Mouse (Mus musculus): ENCODE results near the gene Zfp330. TPM values are rescaled to one million over a fixed set of nuclear protein-coding genes. Genes with fewer than 3 reads are reported as not detected.
A peak's percentile ranks its signal among the peaks of the same experiment; 100 is the strongest.

Gene Zfp330
- polyA plus RNA-seq (2012; rRNA removed) (12.0 and 22.1 TPM in 2 replicates), polyA plus RNA-seq (2014; fragmentation: Nextera tagmentation; extraction: Ambion mirVana) (24.5 and 26.0 TPM in 2 replicates)

DNA sequence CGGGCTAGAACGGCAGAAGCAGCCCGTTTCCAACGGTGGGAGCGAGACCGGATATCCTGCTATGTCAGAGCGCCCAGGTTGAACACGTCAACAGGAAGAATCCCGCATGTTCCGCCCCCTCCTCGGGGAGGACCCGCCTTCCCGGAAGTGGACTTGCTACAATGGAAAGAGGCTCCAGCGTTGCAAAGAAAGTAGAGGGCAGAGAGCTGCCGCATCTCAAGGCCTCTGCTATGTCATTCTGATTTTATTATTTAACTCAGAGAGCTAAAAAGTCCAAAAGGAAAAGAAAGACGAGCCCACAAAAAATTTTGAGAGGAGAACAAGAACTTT, at the start of gene Zfp330:
Zfp330 (minus strand) TSS at position 68 of the 330 bp plus-strand sequence.
- DNase-seq (ENCODE audit: low read depth in 3 of 3, low spot score in 3 of 3) (peak; percentile 84 to 86 (median 84)), ATAC-seq (ENCODE audit: insufficient read depth) (peak; percentile 97)
- 1% methylated on average over 16 of the region's 16 CpGs for WGBS (ENCODE audit: insufficient replicate concordance)
- Histone ChIP-seq H3K9me3 (ENCODE audit: control insufficient read depth, low read length) (no peaks in the 10 kb centered on the region), H3K27ac (peak within 1 kb of the TSS; percentile 43), H3K27me3 (ENCODE audit: control insufficient read depth, insufficient read depth, low read length) (no peaks in the 10 kb centered on the region), H3K36me3 (replicated peaks; ENCODE audit: control insufficient read depth, insufficient read depth, low read depth) (peaks cover 9% of the 10 kb centered on the region), H3K4me1 (replicated peaks; ENCODE audit: control insufficient read depth in 2 of 2, insufficient read depth in 2 of 2, low read length in 1 of 2) (peaks cover 2% of the 10 kb centered on the region in 2 experiments; a peak in 2 of 4 replicates), H3K4me2 (ENCODE audit: low read depth) (peak within 1 kb of the TSS; percentile 68), H3K4me3 (ENCODE audit: insufficient read depth in 1 of 2, low read depth in 2 of 2, low read length in 2 of 2) (peak within 1 kb of the TSS; percentile 86 to 100), H3K9ac (replicated peaks) (peak within 1 kb of the TSS; percentile 90)
- TF ChIP-seq CTCF (IDR thresholded peaks at IDR 0.05; ENCODE audit: low read depth) = no peak
- no peak for TF ChIP-seq EP300 (IDR thresholded peaks at IDR 0.05; ENCODE audit: low read depth)

DNA sequence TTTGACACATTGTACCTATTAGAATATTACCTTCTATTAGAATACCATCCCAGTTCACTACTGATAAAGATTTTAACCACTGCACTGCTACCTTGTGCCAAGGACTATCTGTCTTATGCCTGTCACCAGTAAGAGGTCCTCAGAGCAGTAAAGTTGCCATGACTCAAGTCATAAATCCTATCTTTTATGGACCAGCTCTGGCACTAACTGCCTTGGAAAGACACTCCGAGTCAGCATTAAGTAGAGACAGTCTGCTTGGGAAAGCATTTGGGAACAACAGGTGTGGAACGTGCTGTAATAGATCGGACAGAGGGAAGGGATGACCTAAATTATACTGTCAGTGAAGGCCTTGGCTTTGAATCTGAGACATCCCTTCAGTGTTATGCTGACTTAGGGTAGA, 4.0 kb upstream of the Zfp330 start:
- TF ChIP-seq EP300 (IDR thresholded peaks at IDR 0.05; ENCODE audit: low read depth) (no peak), CTCF (IDR thresholded peaks at IDR 0.05; ENCODE audit: low read depth) (no peak)
- Histone ChIP-seq H3K27me3 (ENCODE audit: control insufficient read depth, insufficient read depth, low read length) (no peaks in the 10 kb centered on the region), H3K9me3 (ENCODE audit: control insufficient read depth, low read length) (no peaks in the 10 kb centered on the region), H3K27ac (no peak overlapping the region), H3K4me3 (ENCODE audit: insufficient read depth in 1 of 2, low read depth in 2 of 2, low read length in 2 of 2) (no peak overlapping the region), H3K4me2 (ENCODE audit: low read depth) (no peak overlapping the region), H3K4me1 (replicated peaks; ENCODE audit: control insufficient read depth in 2 of 2, insufficient read depth in 2 of 2, low read length in 1 of 2) (peaks cover 2% of the 10 kb centered on the region in 2 experiments; a peak in 2 of 4 replicates), H3K36me3 (replicated peaks; ENCODE audit: control insufficient read depth, insufficient read depth, low read depth) (no peaks in the 10 kb centered on the region), H3K9ac (replicated peaks) (no peak overlapping the region)
- no peak for DNase-seq (ENCODE audit: low read depth in 3 of 3, low spot score in 3 of 3)
- no peak for ATAC-seq (ENCODE audit: insufficient read depth)
- 67% methylated on average over 3 of the region's 3 CpGs for WGBS (ENCODE audit: insufficient replicate concordance)

DNA sequence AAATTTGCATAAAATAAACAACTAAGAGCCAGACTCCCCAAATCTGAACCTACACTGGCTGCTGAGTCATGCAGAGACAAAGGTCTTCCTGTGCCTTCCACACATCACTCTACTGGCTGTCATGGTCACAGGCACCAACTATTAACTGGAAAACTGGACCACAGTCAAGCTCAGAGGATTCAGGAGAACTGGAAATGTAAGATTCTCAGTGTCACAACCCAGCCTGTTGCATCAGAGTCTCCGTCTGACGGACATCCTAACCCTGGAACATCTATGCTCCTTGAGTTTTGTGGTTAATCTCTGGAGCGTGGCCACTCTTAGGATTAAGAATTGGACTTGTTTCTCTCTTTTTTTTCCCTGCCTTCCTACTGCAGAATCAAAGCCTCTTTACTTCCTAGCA, 3.4 kb upstream of the Zfp330 start:
- TF ChIP-seq CTCF (IDR thresholded peaks at IDR 0.05; ENCODE audit: low read depth) = no peak
- TF ChIP-seq EP300 (IDR thresholded peaks at IDR 0.05; ENCODE audit: low read depth) = no peak
- Histone ChIP-seq H3K4me2 (ENCODE audit: low read depth) (no peak overlapping the region), H3K9ac (replicated peaks) (no peak overlapping the region), H3K27ac (no peak overlapping the region), H3K9me3 (ENCODE audit: control insufficient read depth, low read length) (no peaks in the 10 kb centered on the region), H3K36me3 (replicated peaks; ENCODE audit: control insufficient read depth, insufficient read depth, low read depth) (no peaks in the 10 kb centered on the region), H3K4me1 (replicated peaks; ENCODE audit: control insufficient read depth in 2 of 2, insufficient read depth in 2 of 2, low read length in 1 of 2) (peaks cover 2% of the 10 kb centered on the region in 2 experiments; a peak in 2 of 4 replicates), H3K4me3 (ENCODE audit: insufficient read depth in 1 of 2, low read depth in 2 of 2, low read length in 2 of 2) (no peak overlapping the region), H3K27me3 (ENCODE audit: control insufficient read depth, insufficient read depth, low read length) (no peaks in the 10 kb centered on the region)
- WGBS (ENCODE audit: insufficient replicate concordance) = 53% methylated on average over 3 of the region's 3 CpGs
- ATAC-seq (ENCODE audit: insufficient read depth) = no peak
- DNase-seq (ENCODE audit: low read depth in 3 of 3, low spot score in 3 of 3) = no peak

DNA sequence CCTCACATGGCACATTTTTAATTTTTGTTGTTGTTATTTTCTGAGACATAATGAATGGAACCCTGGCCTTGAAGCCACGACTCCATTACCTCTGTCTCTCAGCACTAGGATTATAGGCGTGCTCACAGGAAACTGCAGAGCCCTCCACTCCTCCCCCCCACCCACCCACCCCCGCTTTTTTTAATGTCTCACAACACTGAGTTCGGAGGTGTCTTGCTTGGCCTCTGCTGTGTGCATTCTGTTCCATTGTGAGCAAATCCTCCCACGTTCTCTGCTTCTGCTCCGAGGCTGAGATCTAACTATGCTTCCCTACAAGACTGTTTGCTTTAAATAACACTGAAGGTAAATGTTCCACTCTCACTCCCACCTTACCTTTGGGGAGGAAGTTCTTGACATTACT, 522 bp upstream of the Zfp330 start:
- ATAC-seq (ENCODE audit: insufficient read depth) (peak; percentile 16; the same call in 1 of the 2 replicates), DNase-seq (ENCODE audit: low read depth in 3 of 3, low spot score in 3 of 3) (no peak)
- Histone ChIP-seq H3K4me3 (ENCODE audit: insufficient read depth in 1 of 2, low read depth in 2 of 2, low read length in 2 of 2) (peak overlapping the region; percentile 7 to 86), H3K9me3 (ENCODE audit: control insufficient read depth, low read length) (no peaks in the 10 kb centered on the region), H3K9ac (replicated peaks) (peak overlapping the region; percentile 46; the same call in 1 of the 2 replicates), H3K4me1 (replicated peaks; ENCODE audit: control insufficient read depth in 2 of 2, insufficient read depth in 2 of 2, low read length in 1 of 2) (peaks cover 2% of the 10 kb centered on the region in 2 experiments; a peak in 2 of 4 replicates), H3K36me3 (replicated peaks; ENCODE audit: control insufficient read depth, insufficient read depth, low read depth) (peaks cover 9% of the 10 kb centered on the region), H3K4me2 (ENCODE audit: low read depth) (peak overlapping the region; percentile 68), H3K27ac (no peak overlapping the region), H3K27me3 (ENCODE audit: control insufficient read depth, insufficient read depth, low read length) (no peaks in the 10 kb centered on the region)
- 42% methylated on average over 6 of the region's 6 CpGs for WGBS (ENCODE audit: insufficient replicate concordance)
- TF ChIP-seq CTCF (IDR thresholded peaks at IDR 0.05; ENCODE audit: low read depth) (no peak), EP300 (IDR thresholded peaks at IDR 0.05; ENCODE audit: low read depth) (no peak)

DNA sequence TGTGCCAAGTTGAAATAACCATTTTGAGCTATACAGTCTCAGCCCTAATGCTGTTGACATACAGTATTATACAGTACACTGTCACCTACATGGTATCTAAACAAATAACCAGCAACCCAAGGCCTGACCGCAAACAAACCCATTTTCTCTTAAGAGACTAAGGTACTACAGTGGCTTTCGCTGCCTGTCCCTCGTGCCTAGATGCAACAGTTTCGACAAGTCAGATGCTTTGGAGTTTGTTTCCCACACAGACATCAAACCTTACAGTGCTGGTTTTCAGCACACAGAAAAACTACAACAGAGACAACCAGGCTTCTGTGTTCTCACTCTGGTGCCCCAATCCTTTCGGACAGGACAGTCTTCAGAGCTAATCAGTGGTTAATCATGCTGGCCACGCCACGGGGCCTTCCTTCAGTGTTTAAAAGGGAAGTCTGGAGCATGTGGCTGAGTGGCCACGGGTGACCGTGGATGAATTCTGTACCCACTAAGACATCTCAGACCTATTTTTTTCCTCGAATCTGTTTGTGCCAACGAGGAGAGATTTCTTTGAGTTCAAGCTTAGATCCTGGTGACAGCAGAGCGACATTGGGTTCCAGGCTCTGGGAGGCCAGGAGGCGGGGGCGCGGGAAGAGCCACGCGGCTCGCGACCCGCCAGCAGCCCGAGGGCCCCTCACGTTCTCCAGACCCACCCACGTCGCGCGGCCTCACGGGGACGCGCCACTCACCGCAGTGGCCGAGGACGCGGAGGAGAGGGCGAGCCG, 448 bp downstream of the Zfp330 start:
- H3K36me3 ChIP-seq (replicated peaks; ENCODE audit: control insufficient read depth, insufficient read depth, low read depth) = peaks cover 13% of the 10 kb centered on the region
- ATAC-seq (ENCODE audit: insufficient read depth) (peak; percentile 70), DNase-seq (ENCODE audit: low read depth in 3 of 3, low spot score in 3 of 3) (peak in 2 of 3 experiments; percentile 9 to 13)
- peak overlapping the region; percentile 86 to 100 for H3K4me3 ChIP-seq (ENCODE audit: insufficient read depth in 1 of 2, low read depth in 2 of 2, low read length in 2 of 2)
- H3K4me1 ChIP-seq (replicated peaks; ENCODE audit: control insufficient read depth in 2 of 2, insufficient read depth in 2 of 2, low read length in 1 of 2) = peaks cover 2% of the 10 kb centered on the region in 2 experiments; a peak in 2 of 4 replicates
- 3% methylated on average over 35 of the region's 35 CpGs for WGBS (ENCODE audit: insufficient replicate concordance)
- H3K4me2 ChIP-seq (ENCODE audit: low read depth) = peak overlapping the region; percentile 68
- H3K27ac ChIP-seq = peak overlapping the region; percentile 43
- TF ChIP-seq EP300 (IDR thresholded peaks at IDR 0.05; ENCODE audit: low read depth) (no peak), CTCF (IDR thresholded peaks at IDR 0.05; ENCODE audit: low read depth) (no peak)
- no peaks in the 10 kb centered on the region for H3K9me3 ChIP-seq (ENCODE audit: control insufficient read depth, low read length)
- H3K9ac ChIP-seq (replicated peaks) = peak overlapping the region; percentile 90
- no peaks in the 10 kb centered on the region for H3K27me3 ChIP-seq (ENCODE audit: control insufficient read depth, insufficient read depth, low read length)
